Mouse (Mus musculus) layer of hippocampus, adult 11-12 months (tissue): ENCODE data around the gene Gm10322.

Experiments
- DNase-seq: peaks from one replicate; pipeline ENCODE4 v3.0.0; 2022; ENCODE audit warnings: low spot score

Gm10322 gene

DNA sequence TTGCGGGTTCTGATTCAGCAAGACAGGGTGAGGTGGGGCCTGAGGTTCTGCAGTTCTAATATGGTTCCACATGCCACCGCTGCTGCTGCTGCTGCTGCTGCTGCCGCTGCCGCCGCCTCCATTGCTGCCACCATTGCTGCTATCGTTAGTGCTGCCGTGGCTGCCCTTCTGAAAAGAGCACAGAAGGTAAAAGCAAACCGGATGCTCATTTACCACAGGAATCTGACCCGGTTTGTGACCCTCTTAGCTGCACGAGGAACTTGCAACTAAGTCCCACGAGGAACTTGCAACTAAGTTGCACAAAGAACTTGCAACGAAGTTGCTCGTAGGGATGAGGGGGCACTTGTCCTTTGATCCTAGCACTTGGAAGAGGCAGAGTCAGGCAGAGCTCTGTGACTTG, 40.9 kb downstream of the Gm10322 start:
- DNase-seq, result no peak

DNA sequence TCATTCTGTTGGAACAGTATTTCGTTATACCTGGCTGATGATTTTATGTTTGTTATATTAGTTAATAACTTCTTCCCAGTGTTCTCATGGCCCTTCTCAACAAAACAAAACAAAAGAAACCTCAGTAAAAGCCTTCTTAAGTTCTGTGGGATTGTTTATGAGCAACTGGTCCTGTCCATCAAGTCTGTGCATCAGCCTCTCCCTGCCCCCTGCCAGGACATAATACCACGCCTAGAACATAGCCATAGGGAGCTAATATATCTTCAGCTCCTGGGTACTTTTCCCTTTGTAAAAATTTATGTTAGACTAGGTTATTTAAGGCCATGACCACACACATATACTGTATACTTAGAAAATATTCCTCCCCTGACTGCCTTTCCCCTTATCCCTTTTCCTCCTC, 48.9 kb downstream of the Gm10322 start:
- no peak for DNase-seq

DNA sequence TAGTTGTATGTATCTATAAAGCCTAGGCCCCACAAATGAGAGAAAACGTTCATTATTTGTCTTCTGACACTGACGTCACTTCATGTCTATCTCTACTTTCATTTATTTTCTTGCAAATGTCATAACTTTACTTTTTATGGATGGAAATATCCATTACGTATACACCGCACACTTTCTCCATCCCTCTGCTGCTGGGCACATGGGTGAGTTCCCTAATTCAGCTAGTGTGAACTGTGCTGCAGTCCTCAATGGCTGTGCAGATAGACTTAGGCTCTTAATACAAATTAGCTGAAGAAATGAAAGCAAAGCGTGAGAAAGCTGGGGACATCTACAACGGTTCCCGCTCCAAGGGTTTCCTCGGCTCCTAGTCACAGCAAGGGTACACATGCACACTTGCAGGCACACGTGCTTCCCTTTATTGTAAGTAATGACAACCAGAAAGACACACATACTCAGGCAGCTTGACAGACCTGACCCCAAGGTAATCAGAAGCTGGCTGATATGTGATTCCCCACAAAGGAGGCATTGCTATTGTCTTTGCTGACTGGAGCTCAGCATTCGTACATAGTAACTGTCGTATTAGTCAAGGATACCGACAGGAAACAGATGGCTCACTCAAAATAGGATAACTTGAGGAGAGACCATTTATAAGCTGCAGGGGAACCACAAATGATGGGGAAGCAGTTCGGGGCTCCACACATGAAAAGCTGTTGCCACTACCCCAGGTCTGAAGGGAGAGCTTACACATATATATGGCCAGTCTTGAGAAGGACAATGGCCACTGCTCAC, 49.8 kb downstream of the Gm10322 start:
- peak; percentile 13 for DNase-seq
